Mouse (Mus musculus) liver, embryonic 14.5 days (tissue): ENCODE measurements around the gene Idh2. TPM values are rescaled to one million over a fixed set of nuclear protein-coding genes. Genes with fewer than 3 reads are reported as not detected.

Source experiments
- ATAC-seq: fragments of 200-750 bp; cut with Nextera tagmentation; 2 replicates; pipeline ENCODE4 v1.8.0; 2017; ENCODE audit warnings: moderate number of reproducible peaks, mild to moderate bottlenecking, moderate library complexity; ENCODE audit not compliant: insufficient read depth
- DNase-seq, 3 experiments: peaks; one replicate each; pipeline ENCODE4 v3.0.0-alpha.2; 2012 to 2013; ENCODE audit warnings: low read depth in 3 of 3, low spot score in 3 of 3
- H3K27ac ChIP-seq: fragments of 300-500 bp; sonication (generic); 2 replicates; pipeline ENCODE4 v1.5.1; 2014; ENCODE audit warnings: moderate library complexity, mild to moderate bottlenecking, control low read depth, inconsistent platforms
- H3K27me3 ChIP-seq: fragments of 300-500 bp; sonication (generic); 2 replicates; pipeline ENCODE4 v1.6.1; 2014; ENCODE audit warnings: mild to moderate bottlenecking, low read length, moderate library complexity; ENCODE audit not compliant: control insufficient read depth, insufficient read depth
- H3K36me3 ChIP-seq: fragments of 300-500 bp; sonication (generic); replicated peaks from 2 replicates; pipeline ENCODE4 v1.6.1; 2014; ENCODE audit warnings: low read depth; ENCODE audit not compliant: control insufficient read depth, insufficient read depth
- H3K4me1 ChIP-seq, 2 experiments: fragments of 200-500 bp in 1 of 2; fragments of 300-500 bp in 1 of 2; sonication (generic) in 1 of 2; replicated peaks; 2 replicates each; pipeline ENCODE4 v1.6.1; 2012 to 2014; ENCODE audit warnings: antibody characterized with exemption in 1 of 2, inconsistent platforms in 1 of 2, low read length in 1 of 2; ENCODE audit not compliant: control insufficient read depth in 2 of 2, insufficient read depth in 2 of 2
- H3K4me2 ChIP-seq: fragments of 300-500 bp; sonication (generic); 2 replicates; pipeline ENCODE4 v1.6.1; 2014; ENCODE audit warnings: low read depth, mild to moderate bottlenecking, control low read depth, moderate library complexity
- H3K4me3 ChIP-seq, 2 experiments: fragments of 200-500 bp in 1 of 2; fragments of 300-500 bp in 1 of 2; sonication (generic) in 1 of 2; 2 replicates each; pipeline ENCODE4 v1.5.1; 2012 to 2014; ENCODE audit warnings: low read depth in 2 of 2, low read length in 2 of 2, mild to moderate bottlenecking in 2 of 2, control low read depth in 1 of 2, inconsistent platforms in 1 of 2, moderate library complexity in 1 of 2; ENCODE audit not compliant: insufficient read depth in 1 of 2
- H3K9ac ChIP-seq: fragments of 300-500 bp; sonication (generic); replicated peaks from 2 replicates; pipeline ENCODE4 v1.6.1; 2014; ENCODE audit warnings: mild to moderate bottlenecking, control low read depth, moderate library complexity
- H3K9me3 ChIP-seq: fragments of 300-500 bp; sonication (generic); 2 replicates; pipeline ENCODE4 v1.6.1; 2016; ENCODE audit warnings: low read length, mixed read lengths; ENCODE audit not compliant: control insufficient read depth
- CTCF ChIP-seq: IDR thresholded peaks from 2 replicates; pipeline ENCODE4 v1.5.1; 2016; ENCODE audit warnings: antibody characterized with exemption, low read depth, control low read depth
- EP300 ChIP-seq: IDR thresholded peaks from 2 replicates; pipeline ENCODE4 v1.6.1; 2016; ENCODE audit warnings: antibody characterized with exemption, low read depth
- WGBS: fragments of 180-500 bp; shearing (Covaris S2); extraction: QIAGEN DNeasy Blood & Tissue Kit; methylation state at CpG from one replicate; pipeline ENCODE4 v1.1.7; 2014; ENCODE audit not compliant: insufficient replicate concordance; 5-methylcytosine and 5-hydroxymethylcytosine counted together
- polyA plus RNA-seq, 2 experiments: library from polyadenylated mRNA; depleted of rRNA in 1 of 2; stranded (reverse) in 1 of 2; unstranded in 1 of 2; fragments of >200 nt; fragmentation: Nextera tagmentation in 1 of 2; extraction: Ambion mirVana in 1 of 2; gene quantifications; 2 replicates each; pipeline versions ENCODE4 v1.2.1 to v1.2.3; 2012 to 2014

Gene Idh2
- polyA plus RNA-seq, 2 experiments, result 88.2 to 128 TPM

DNA sequence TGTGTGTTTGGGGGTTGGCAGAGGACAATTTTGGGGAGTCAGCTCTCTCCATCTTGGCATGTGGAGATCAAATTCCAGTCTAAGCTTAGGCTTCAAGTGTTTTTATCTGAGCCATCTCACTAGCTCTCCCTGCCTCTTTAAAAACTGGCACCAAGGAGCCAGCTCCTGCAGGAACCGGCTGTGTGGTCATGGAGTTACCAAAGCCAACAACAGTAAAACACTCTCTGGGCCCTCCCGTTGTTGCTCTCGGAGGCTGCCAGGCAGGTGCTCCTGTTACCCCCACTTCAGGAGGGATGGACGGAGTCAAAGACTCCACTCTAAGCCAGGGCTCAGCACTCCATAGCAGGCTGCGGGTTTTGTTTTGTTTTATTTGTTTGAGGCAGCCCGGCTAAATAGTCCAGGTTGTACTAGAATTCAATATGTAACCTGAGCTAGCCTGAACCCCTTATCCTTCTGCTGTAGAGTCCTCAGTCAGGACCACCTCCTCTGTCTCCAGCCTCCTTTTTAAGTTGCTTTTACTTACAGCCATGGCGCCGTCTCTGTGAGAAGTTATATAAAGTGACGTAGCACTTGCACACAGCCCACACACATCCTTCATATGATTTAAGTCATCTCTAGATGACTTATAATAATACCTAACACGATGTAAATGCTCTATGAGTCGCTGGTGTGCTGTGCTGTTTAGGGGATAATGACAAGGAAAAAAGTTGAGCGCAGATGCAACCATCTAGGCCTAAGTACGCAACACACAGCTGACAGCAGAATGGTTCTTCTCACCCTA is 48.3 kb downstream of the Idh2 start:
- Histone ChIP-seq H3K9ac (no peak overlapping the region), H3K4me1 (peaks cover 0 to 16% of the 10 kb centered on the region in 2 experiments; a peak in 1 of 4 replicates), H3K36me3 (no peaks in the 10 kb centered on the region), H3K27me3 (no peaks in the 10 kb centered on the region), H3K4me3 (no peak overlapping the region), H3K9me3 (no peaks in the 10 kb centered on the region), H3K27ac (no peak overlapping the region), H3K4me2 (no peak overlapping the region)
- WGBS, result 72% methylated on average over 13 of the region's 13 CpGs
- no peak for ATAC-seq
- DNase-seq, result no peak
- TF ChIP-seq EP300 (no peak), CTCF (no peak)

DNA sequence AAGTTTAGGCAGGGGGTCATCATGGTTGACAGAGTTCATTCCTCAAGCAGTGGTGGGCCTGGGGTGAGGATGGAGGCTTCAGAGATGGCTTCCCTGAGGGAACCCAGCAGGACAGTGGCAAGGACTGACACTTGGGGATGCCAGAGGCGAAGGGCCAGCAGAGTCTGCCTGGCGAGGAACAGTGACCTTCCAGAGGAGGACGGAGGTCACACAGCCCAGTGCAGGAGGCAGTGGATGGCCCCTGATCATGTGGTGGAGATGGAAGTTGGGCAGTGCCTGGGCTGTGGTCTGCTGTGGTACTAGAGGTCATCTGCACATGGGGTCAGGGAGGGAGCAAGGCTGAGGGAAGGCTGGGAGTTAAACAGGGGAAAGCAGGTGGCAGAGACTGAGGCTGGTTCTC is 49.9 kb downstream of the Idh2 start:
- H3K4me2 ChIP-seq, result no peak overlapping the region

DNA sequence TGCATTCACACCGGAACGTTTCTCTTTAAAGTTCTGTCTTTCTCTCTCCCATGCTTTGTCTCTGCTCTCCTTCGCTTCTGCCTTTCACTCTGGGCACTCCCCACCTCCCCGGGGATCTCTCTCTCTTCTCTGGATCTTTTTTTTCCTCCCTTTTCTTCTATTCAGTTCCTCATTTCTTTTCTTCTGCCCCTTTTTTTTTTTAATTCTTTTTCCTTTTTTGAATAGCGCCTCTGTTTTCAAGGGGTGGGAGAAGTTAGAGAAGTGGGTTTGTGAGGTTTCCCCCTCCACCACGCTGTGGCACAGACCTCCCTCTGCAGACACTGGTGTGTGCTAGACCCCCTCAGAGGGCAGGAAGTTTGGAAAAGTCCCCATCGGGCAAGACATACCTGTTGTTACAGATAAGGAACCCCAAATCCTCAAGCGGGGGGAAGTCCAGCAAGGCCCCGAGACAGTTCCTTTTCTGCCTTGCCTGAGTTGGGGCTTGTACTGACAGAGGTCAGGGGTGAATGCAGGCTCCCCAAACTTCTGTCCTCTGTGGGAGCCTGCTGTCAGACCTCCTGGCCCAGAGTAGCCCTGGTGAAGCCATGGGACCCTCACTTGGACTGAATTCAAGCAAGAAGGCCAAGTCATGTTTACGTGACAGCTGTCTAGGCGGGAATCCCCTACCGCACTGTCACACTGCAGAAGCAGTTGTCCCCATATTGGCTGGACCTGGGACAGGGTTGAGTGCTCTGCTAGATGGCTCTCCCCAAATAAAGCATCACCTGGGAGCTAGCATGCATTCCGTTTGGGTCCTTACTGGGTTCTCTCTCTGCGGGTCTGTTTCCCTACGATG is 51.1 kb downstream of the Idh2 start:
- Histone ChIP-seq H3K4me3 (no peak overlapping the region), H3K27me3 (no peaks in the 10 kb centered on the region), H3K27ac (no peak overlapping the region), H3K9ac (no peak overlapping the region), H3K4me2 (no peak overlapping the region), H3K36me3 (no peaks in the 10 kb centered on the region), H3K4me1 (peaks cover 2 to 15% of the 10 kb centered on the region in 2 experiments; a peak in 2 of 4 replicates), H3K9me3 (no peaks in the 10 kb centered on the region)
- DNase-seq (no peak), ATAC-seq (no peak)
- TF ChIP-seq EP300 (no peak), CTCF (no peak)
- WGBS, result 40% methylated on average over 15 of the region's 15 CpGs

More for the DNA sequence above, 49.9 kb downstream of the Idh2 start:
- TF ChIP-seq CTCF (no peak), EP300 (no peak)
- Histone ChIP-seq H3K4me1 (peaks cover 0 to 15% of the 10 kb centered on the region in 2 experiments; a peak in 1 of 4 replicates), H3K9ac (no peak overlapping the region), H3K9me3 (no peaks in the 10 kb centered on the region), H3K4me3 (no peak overlapping the region), H3K27ac (no peak overlapping the region), H3K36me3 (no peaks in the 10 kb centered on the region), H3K27me3 (no peaks in the 10 kb centered on the region)
- DNase-seq, result no peak
- ATAC-seq, result no peak
- 70% methylated on average over 3 of the region's 3 CpGs for WGBS

DNA sequence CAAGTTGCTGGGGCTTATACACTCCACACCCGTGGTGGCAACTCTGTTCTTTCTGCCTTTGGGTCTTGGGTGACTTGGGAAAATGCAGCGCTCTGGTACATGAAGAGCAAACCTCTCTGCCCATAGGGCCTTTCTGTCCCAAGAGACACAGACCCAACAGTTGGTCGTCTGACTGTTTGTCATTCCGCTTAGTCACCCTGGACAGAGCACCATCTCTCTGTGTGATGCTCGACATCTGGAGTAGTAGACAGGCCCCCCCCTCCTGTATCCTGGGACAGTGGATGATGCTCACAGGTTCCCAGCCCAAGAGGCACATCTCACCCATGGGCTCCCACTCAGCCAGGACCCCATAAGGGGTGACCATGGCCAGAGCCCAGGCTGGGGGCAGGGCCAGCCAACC is 51.9 kb downstream of the Idh2 start:
- no peak for TF ChIP-seq EP300
- TF ChIP-seq CTCF, result no peak
- Histone ChIP-seq H3K4me1 (peaks cover 2 to 18% of the 10 kb centered on the region in 2 experiments; a peak in 2 of 4 replicates), H3K9me3 (no peaks in the 10 kb centered on the region), H3K4me3 (no peak overlapping the region), H3K27me3 (no peaks in the 10 kb centered on the region), H3K9ac (no peak overlapping the region), H3K36me3 (no peaks in the 10 kb centered on the region), H3K27ac (no peak overlapping the region), H3K4me2 (no peak overlapping the region)
- ATAC-seq (no peak), DNase-seq (no peak)
- WGBS, result 40% methylated on average over 5 of the region's 5 CpGs
